Mouse (Mus musculus) layer of hippocampus, adult 2 months (tissue): ENCODE measurements around the gene Mrap2. TPM values are rescaled to one million over a fixed set of nuclear protein-coding genes. Genes with fewer than 3 reads are reported as not detected.
"Not testable (repeated sequence)": the region's sequence is repeated elsewhere in the genome, so short reads cannot be mapped to it uniquely, and the experiment has no call there.

ENCODE experiments used
- DNase-seq, 2 experiments: peaks; one replicate each; pipeline ENCODE4 v3.0.0; 2022; ENCODE audit warnings: low spot score in 2 of 2
- H3K27ac ChIP-seq: fragments of 200-600 bp; 2 replicates; pipeline ENCODE4 v1.8.1; 2022
- H3K4me3 ChIP-seq: fragments of 200-600 bp; 2 replicates; pipeline ENCODE4 v1.8.1; 2022; ENCODE audit warnings: mild to moderate bottlenecking
- CTCF ChIP-seq: fragments of 200-600 bp; conservative IDR thresholded peaks from 2 replicates; pipeline ENCODE4 v1.8.1; 2022; ENCODE audit warnings: antibody characterized with exemption, mild to moderate bottlenecking, moderate library complexity
- long read RNA-seq, 2 experiments: library from polyadenylated mRNA; stranded (forward); transcript quantifications; one replicate each; pipeline ENCODE4 v2.0.0; 2021; ENCODE audit warnings: borderline mapping rate in 2 of 2
- total RNA-seq, 2 experiments: library from RNA; stranded (reverse); gene quantifications; 2 replicates each; pipeline ENCODE4 v1.2.3; 2021

Mrap2 gene
- 1 to 10 TPM; 3.0 to 4.0 TPM for total RNA-seq
- long read RNA-seq, experiment 1: 0 reads
- long read RNA-seq, experiment 2, partial matches to known transcripts: 1 of 2 reads
- long read RNA-seq, experiment 2, other reads (novel, unspliced or antisense): 0 of 2 reads

- peak; percentile 69 for TF ChIP-seq CTCF
- DNase-seq: peak; percentile 41 to 61
- Histone ChIP-seq H3K4me3 (peak within 1 kb of the TSS; percentile 54), H3K27ac (no peak within 1 kb of the TSS)
These were observed at the start of gene Mrap2 for GRCm38 (mm10) chr9:87144106-87144505. TSS of gene Mrap2 (plus strand) at chr9:87144306.

GRCm38 (mm10) chr9:87097989-87098388 is 46.1 kb upstream of the Mrap2 start:
- peak; percentile 89 for TF ChIP-seq CTCF
- no peak overlapping the region for H3K27ac ChIP-seq
- peak; percentile 34 to 59 for DNase-seq
- no peak overlapping the region for H3K4me3 ChIP-seq

- Histone ChIP-seq H3K4me3 (no peak overlapping the region), H3K27ac (peak overlapping the region; percentile 58)
- no peak for TF ChIP-seq CTCF
- no peak for DNase-seq
These were observed 29.1 kb upstream of the Mrap2 start for GRCm38 (mm10) chr9:87115019-87115418.

- no peak overlapping the region for H3K4me3 ChIP-seq
- peak in 1 of 2 experiments; percentile 30 for DNase-seq
- TF ChIP-seq CTCF: no peak
- peak overlapping the region; percentile 58 for H3K27ac ChIP-seq
These were observed 28.6 kb upstream of the Mrap2 start for GRCm38 (mm10) chr9:87115456-87115931.

- no peak for DNase-seq
- TF ChIP-seq CTCF: no peak
- no peak overlapping the region for H3K4me3 ChIP-seq
- H3K27ac ChIP-seq: peak overlapping the region; percentile 58; the same call in 1 of the 2 replicates
These were observed 28.1 kb upstream of the Mrap2 start for GRCm38 (mm10) chr9:87115978-87116377.

DNA sequence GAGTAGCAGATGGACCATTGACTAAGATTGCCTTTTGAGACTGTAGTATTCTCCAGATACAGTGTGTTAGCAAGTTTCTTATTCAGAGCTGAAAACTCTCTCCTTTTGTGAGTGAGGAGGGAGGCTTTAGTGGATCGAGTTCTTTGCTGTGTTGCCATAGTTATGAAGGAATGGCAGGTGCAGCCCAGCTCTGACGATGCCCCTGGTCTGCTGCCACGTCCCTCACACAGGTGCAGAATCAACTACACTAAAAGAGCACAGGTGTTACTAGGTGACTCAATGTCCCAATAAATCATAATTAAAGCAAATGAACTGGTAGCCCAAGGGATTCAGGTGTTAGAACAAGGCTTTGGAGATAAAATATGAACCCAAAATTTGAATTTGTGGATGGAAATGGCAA is 25.1 kb upstream of the Mrap2 start:
- Histone ChIP-seq H3K4me3 (no peak overlapping the region), H3K27ac (no peak overlapping the region)
- DNase-seq: no peak
- no peak for TF ChIP-seq CTCF

- Histone ChIP-seq H3K27ac (no peak overlapping the region), H3K4me3 (no peak overlapping the region)
- no peak for DNase-seq
- TF ChIP-seq CTCF: no peak
These were observed 22.1 kb upstream of the Mrap2 start for GRCm38 (mm10) chr9:87121956-87122493.

GRCm38 (mm10) chr9:87127046-87127445 is 17.1 kb upstream of the Mrap2 start:
- not testable (repeated sequence) for DNase-seq, H3K27ac ChIP-seq, H3K4me3 ChIP-seq

DNA sequence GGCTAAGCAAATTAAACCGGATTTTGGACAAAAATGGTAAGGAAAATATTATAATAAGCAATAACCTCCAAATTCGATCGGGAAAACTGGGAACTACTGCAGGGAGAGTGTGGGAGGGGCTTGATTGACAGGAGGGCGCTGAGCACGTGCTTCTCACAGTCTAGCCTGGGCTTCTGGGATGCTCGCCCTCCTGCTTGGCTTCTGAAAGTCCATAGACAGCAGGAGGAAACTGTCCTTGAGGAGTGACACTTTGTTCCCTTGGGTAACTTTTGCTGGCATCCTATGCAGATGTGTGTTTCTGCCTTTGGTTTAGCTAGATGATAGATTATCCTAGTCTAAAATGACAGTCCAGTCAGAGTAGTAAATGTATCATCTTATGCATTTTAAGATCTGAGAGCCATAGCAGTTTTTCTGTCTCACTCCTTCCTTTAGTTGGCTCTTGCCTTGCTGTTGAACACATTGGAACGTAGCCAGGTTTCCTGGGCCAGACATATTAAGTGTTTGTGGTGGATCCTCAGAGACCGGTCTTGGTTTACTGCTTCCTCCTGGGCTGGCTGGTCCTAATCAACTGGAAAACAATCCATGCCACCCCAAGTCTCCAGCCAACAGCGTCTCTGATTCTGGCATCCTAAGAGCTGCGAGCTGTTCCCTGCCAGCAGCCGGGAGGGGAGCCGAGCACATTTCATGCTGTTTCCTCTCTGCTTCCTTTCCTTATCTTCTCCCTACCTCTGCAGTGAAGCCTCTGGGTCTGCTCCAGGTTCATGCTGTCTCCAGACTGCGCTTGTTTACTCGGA is 8.1 kb upstream of the Mrap2 start:
- DNase-seq: no peak
- Histone ChIP-seq H3K27ac (no peak overlapping the region), H3K4me3 (no peak overlapping the region)
- TF ChIP-seq CTCF: no peak

DNA sequence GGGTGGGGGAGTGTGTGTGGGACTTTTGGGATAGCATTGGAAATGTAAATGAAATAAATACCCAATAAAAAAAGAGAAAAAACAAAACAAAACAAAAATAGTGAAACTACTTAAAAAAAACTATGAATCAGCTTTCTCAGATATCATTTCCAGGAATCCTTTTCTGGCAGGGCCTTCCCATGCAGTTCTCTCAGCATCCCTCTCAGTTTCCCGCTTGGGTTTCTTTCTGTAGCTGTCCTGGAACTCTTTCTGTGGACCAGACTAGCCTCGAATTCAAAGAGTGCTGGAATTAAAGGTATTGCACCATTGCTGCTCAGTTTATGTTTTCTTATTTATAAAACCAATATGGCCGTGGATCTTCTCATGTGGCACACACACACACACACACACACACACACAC is 1.0 kb upstream of the Mrap2 start:
- no peak for DNase-seq
- TF ChIP-seq CTCF: no peak
- H3K4me3 ChIP-seq: no peak overlapping the region
- no peak overlapping the region for H3K27ac ChIP-seq

- Histone ChIP-seq H3K4me3 (peak overlapping the region; percentile 54), H3K27ac (no peak overlapping the region)
- no peak for TF ChIP-seq CTCF
- DNase-seq: no peak
These were observed 426 bp downstream of the Mrap2 start for GRCm38 (mm10) chr9:87144532-87144931.

- TF ChIP-seq CTCF: no peak
- Histone ChIP-seq H3K4me3 (peak overlapping the region; percentile 54), H3K27ac (no peak overlapping the region)
- DNase-seq: no peak
These were observed 1.1 kb downstream of the Mrap2 start for GRCm38 (mm10) chr9:87145180-87145579.

GRCm38 (mm10) chr9:87145671-87146070 is 1.6 kb downstream of the Mrap2 start:
- Histone ChIP-seq H3K27ac (no peak overlapping the region), H3K4me3 (no peak overlapping the region)
- TF ChIP-seq CTCF: no peak
- DNase-seq: no peak

DNA sequence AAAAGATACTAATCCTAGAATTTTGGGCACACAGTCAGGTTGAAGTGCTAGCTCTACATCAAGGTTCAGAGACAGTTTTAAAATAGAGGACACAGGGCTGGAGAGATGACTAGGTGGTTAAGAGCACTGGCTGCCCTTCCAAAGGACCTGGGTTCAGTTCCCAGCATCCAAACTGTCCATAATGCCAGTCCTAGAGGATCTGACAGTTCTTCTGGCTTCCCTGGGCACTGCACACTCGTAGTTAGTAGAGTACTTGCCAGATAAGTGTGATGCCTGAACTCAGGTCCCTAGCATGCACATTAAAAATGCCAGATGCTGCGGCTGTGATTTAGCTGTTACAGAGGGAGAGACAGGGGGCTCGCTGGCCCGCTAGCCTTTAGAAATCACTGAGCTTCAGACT is 2.3 kb downstream of the Mrap2 start:
- no peak for DNase-seq
- no peak for TF ChIP-seq CTCF
- no peak overlapping the region for H3K4me3 ChIP-seq

More for the DNA sequence above, 2.3 kb downstream of the Mrap2 start:
- H3K27ac ChIP-seq: no peak overlapping the region
